Mouse (Mus musculus): ENCODE data around the gene Runx1.

- TF ChIP-seq CTCF (IDR thresholded peaks at IDR 0.05; ENCODE audit: low read depth) (no peak), EP300 (IDR thresholded peaks at IDR 0.05; ENCODE audit: low read depth) (no peak)
Observed at GRCm38 (mm10) chr16:92705564-92706458, 120.1 kb downstream of the Runx1 start.

Data from liver, embryonic 14.5 days (tissue).